Mouse (Mus musculus) MEL (cell line): ENCODE measurements around the gene Mrrf. TPM values are rescaled to one million over a fixed set of nuclear protein-coding genes. Genes with fewer than 3 reads are reported as not detected.

Experiments
- DNase-seq: peaks from one replicate; pipeline ENCODE4 v3.0.0; 2011; ENCODE audit warnings: low read depth, low spot score
- H3K27ac ChIP-seq: 2 replicates; pipeline ENCODE4 v1.5.1; 2012; ENCODE audit warnings: low read depth, mild to moderate bottlenecking, control low read depth, low read length, moderate library complexity; ENCODE audit not compliant: control insufficient read depth
- H3K27me3 ChIP-seq, 2 experiments: fragments of 150-350 bp in 1 of 2; sonication (generic) in 1 of 2; 2 replicates each; pipeline ENCODE4 v1.6.1; 2012; ENCODE audit warnings: low read length in 2 of 2, mild to moderate bottlenecking in 2 of 2, improper control_type of control experiment in 1 of 2, moderate library complexity in 1 of 2; ENCODE audit not compliant: insufficient read depth in 2 of 2, control insufficient read depth in 1 of 2
- H3K36me3 ChIP-seq, 2 experiments: 2 replicates each; pipeline ENCODE4 v1.6.1; 2012 to 2014; ENCODE audit warnings: low read length in 2 of 2, improper control_type of control experiment in 1 of 2, inconsistent platforms in 1 of 2, mild to moderate bottlenecking in 1 of 2; ENCODE audit not compliant: insufficient read depth in 2 of 2, control insufficient read depth in 1 of 2
- H3K4me1 ChIP-seq, 2 experiments: fragments of 150-350 bp in 1 of 2; sonication (generic) in 1 of 2; 2 replicates each; pipeline ENCODE4 v1.6.1; 2012; ENCODE audit warnings: low read length in 2 of 2, improper control_type of control experiment in 1 of 2, mild to moderate bottlenecking in 1 of 2; ENCODE audit not compliant: insufficient read depth in 2 of 2, control insufficient read depth in 1 of 2
- H3K4me3 ChIP-seq, 2 experiments: fragments of 150-350 bp in 1 of 2; sonication (generic) in 1 of 2; 2 replicates each; pipeline ENCODE4 v1.5.1; 2012; ENCODE audit warnings: low read depth in 2 of 2, low read length in 2 of 2, mild to moderate bottlenecking in 2 of 2, moderate library complexity in 2 of 2, control low read depth in 1 of 2, improper control_type of control experiment in 1 of 2; ENCODE audit not compliant: control insufficient read depth in 1 of 2, insufficient read depth in 1 of 2
- H3K79me2 ChIP-seq: 2 replicates; pipeline ENCODE4 v1.6.1; 2012; ENCODE audit warnings: mild to moderate bottlenecking, low read length, moderate library complexity; ENCODE audit not compliant: control insufficient read depth, poor library complexity, insufficient read depth
- H3K9ac ChIP-seq: 2 replicates; pipeline ENCODE4 v1.6.1; 2012; ENCODE audit warnings: low read depth, mild to moderate bottlenecking, control low read depth, low read length, moderate library complexity; ENCODE audit not compliant: control insufficient read depth, poor library complexity, severe bottlenecking
- H3K9me3 ChIP-seq: fragments of 150-350 bp; sonication (generic); replicated peaks from 2 replicates; pipeline ENCODE4 v1.6.1; 2012; ENCODE audit warnings: mild to moderate bottlenecking, low read length, improper control_type of control experiment, moderate library complexity; ENCODE audit not compliant: insufficient read depth
- CHD1 ChIP-seq: IDR thresholded peaks from 2 replicates; pipeline ENCODE4 v1.6.1; 2012; ENCODE audit warnings: low read depth, mild to moderate bottlenecking, inconsistent platforms, low read length, improper control_type of control experiment
- ETS1 ChIP-seq: IDR thresholded peaks from 2 replicates; pipeline ENCODE4 v1.6.1; 2012; ENCODE audit warnings: low read depth, mild to moderate bottlenecking, inconsistent platforms, low read length, improper control_type of control experiment, moderate library complexity
- GABPA ChIP-seq: IDR thresholded peaks from 2 replicates; pipeline ENCODE4 v1.6.1; 2012; ENCODE audit warnings: low read depth, mild to moderate bottlenecking, inconsistent platforms, low read length, improper control_type of control experiment, moderate library complexity
- GATA1 ChIP-seq: IDR thresholded peaks from 2 replicates; pipeline ENCODE4 v1.6.1; 2011; ENCODE audit warnings: low read depth, low read length, improper control_type of control experiment
- HCFC1 ChIP-seq: IDR thresholded peaks from 2 replicates; pipeline ENCODE4 v1.6.1; 2012; ENCODE audit warnings: low read depth, mild to moderate bottlenecking, inconsistent platforms, low read length, improper control_type of control experiment, moderate library complexity
- KAT2A ChIP-seq: conservative IDR thresholded peaks from 2 replicates; pipeline ENCODE4 v1.6.1; 2012; ENCODE audit warnings: low read depth, low read length, improper control_type of control experiment, inconsistent platforms
- MXI1 ChIP-seq: IDR thresholded peaks from 2 replicates; pipeline ENCODE4 v1.6.1; 2011; ENCODE audit warnings: mild to moderate bottlenecking, low read depth, low read length, improper control_type of control experiment
- POLR2A ChIP-seq, 2 experiments: IDR thresholded peaks; 2 replicates each; pipeline ENCODE4 v1.6.1; 2011 to 2012; ENCODE audit warnings: low read length in 2 of 2, mild to moderate bottlenecking in 2 of 2, control low read depth in 1 of 2, improper control_type of control experiment in 1 of 2, low read depth in 1 of 2, moderate library complexity in 1 of 2; ENCODE audit not compliant: control insufficient read depth in 1 of 2, insufficient read depth in 1 of 2, poor library complexity in 1 of 2
- POLR2AphosphoS2 ChIP-seq: IDR thresholded peaks from 2 replicates; pipeline ENCODE4 v1.6.1; 2011; ENCODE audit warnings: low read length, improper control_type of control experiment
- POLR2AphosphoS5 ChIP-seq: IDR thresholded peaks from 2 replicates; pipeline ENCODE4 v1.6.1; 2012; ENCODE audit warnings: low read depth, borderline replicate concordance, mild to moderate bottlenecking, inconsistent platforms, low read length, moderate library complexity, mixed read lengths
- RCOR1 ChIP-seq: IDR thresholded peaks from 2 replicates; pipeline ENCODE4 v1.6.1; 2012; ENCODE audit warnings: low read depth, mild to moderate bottlenecking, inconsistent platforms, low read length, improper control_type of control experiment
- SMC3 ChIP-seq: IDR thresholded peaks from 2 replicates; pipeline ENCODE4 v1.6.1; 2011; ENCODE audit warnings: low read depth, low read length, improper control_type of control experiment
- TCF12 ChIP-seq: IDR thresholded peaks from 2 replicates; pipeline ENCODE4 v1.6.1; 2014; ENCODE audit warnings: low read depth, mild to moderate bottlenecking, inconsistent platforms, low read length, improper control_type of control experiment, moderate library complexity
- UBTF ChIP-seq: IDR thresholded peaks from 2 replicates; pipeline ENCODE4 v1.6.1; 2012; ENCODE audit warnings: low read depth, mild to moderate bottlenecking, inconsistent platforms, low read length, improper control_type of control experiment, moderate library complexity, borderline replicate concordance; ENCODE audit not compliant: insufficient read depth
- ZC3H11A ChIP-seq: IDR thresholded peaks from 2 replicates; pipeline ENCODE4 v1.6.1; 2012; ENCODE audit warnings: low read depth, mild to moderate bottlenecking, inconsistent platforms, low read length, improper control_type of control experiment
- ZKSCAN1 ChIP-seq: IDR thresholded peaks from 2 replicates; pipeline ENCODE4 v1.6.1; 2012; ENCODE audit warnings: low read depth, mild to moderate bottlenecking, inconsistent platforms, low read length, improper control_type of control experiment, moderate library complexity
- ZNF384 ChIP-seq: IDR thresholded peaks from 2 replicates; pipeline ENCODE4 v1.6.1; 2012; ENCODE audit warnings: low read depth, mild to moderate bottlenecking, inconsistent platforms, low read length, improper control_type of control experiment
- polyA plus RNA-seq, 2 experiments: library from polyadenylated mRNA; stranded (reverse) in 1 of 2; unstranded in 1 of 2; fragments of >175 nt in 1 of 2; fragments of >200 nt in 1 of 2; gene quantifications; 2 replicates each; pipeline versions ENCODE4 v1.2.1 to v1.2.4; 2012; ENCODE audit warnings: low replicate concordance in 2 of 2, low read depth in 1 of 2; ENCODE audit not compliant: insufficient read length in 2 of 2, insufficient read depth in 1 of 2, missing spikeins in 1 of 2
- total RNA-seq: library from RNA; depleted of rRNA; stranded (reverse); fragments of 300-350 nt; gene quantifications from 2 replicates; pipeline ENCODE4 v1.2.3, GENCODE M21; 2012

Gene Mrrf
- total and polyA plus RNA-seq, 3 experiments, result 28.0 to 31.2 TPM; not detected in 1

DNA sequence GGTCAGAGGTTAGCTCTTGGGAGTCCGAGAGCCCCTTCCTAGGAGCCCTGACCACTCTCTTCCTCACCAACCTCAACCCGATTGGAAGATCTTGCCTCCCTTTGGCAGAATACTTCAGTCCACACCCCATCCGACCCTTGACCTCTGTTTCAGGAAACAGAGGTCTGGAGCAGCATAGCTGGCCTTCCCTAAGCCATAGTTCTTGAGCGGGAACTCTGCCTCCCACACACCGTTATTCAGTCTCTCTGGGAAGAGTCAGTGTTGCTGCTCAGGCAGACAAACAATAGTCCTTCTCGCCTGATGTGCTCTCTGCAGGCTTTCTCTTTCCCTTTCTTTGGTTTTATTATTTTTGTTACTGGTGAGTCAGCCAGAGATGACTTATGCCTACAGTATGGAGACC is 36.5 kb upstream of the Mrrf start:
- no peaks in the 10 kb centered on the region for H3K36me3 ChIP-seq
- no peaks in the 10 kb centered on the region for H3K9me3 ChIP-seq
- H3K27ac ChIP-seq, result no peak overlapping the region
- no peak overlapping the region for H3K4me3 ChIP-seq
- no peak for TF ChIP-seq ZC3H11A
- TF ChIP-seq POLR2AphosphoS5, result no peak
- TF ChIP-seq MXI1, result no peak
- no peak for TF ChIP-seq HCFC1
- TF ChIP-seq KAT2A, result no peak
- no peak for TF ChIP-seq GATA1
- TF ChIP-seq GABPA, result no peak
- TF ChIP-seq UBTF, result no peak
- DNase-seq, result no peak
- H3K4me1 ChIP-seq, result no peaks in the 10 kb centered on the region
- peaks cover 0 to 4% of the 10 kb centered on the region in 2 experiments; a peak in 3 of 4 replicates for H3K27me3 ChIP-seq
- no peak overlapping the region for H3K9ac ChIP-seq
- H3K79me2 ChIP-seq, result no peaks in the 10 kb centered on the region

GRCm38 (mm10) chr2:36101866-36102558 is 34.2 kb upstream of the Mrrf start:
- H3K27ac ChIP-seq, result no peak overlapping the region
- H3K9me3 ChIP-seq, result no peaks in the 10 kb centered on the region
- TF ChIP-seq CHD1 (no peak), TCF12 (no peak), POLR2A (IDR thresholded peaks at IDR 0.05; ENCODE audit: control insufficient read depth in 1 of 2, insufficient read depth in 1 of 2, low read depth in 1 of 2, low read length in 2 of 2, poor library complexity in 1 of 2) (no peak), POLR2AphosphoS5 (no peak), HCFC1 (no peak), RCOR1 (no peak), ZKSCAN1 (no peak), POLR2AphosphoS2 (no peak), SMC3 (no peak), UBTF (no peak), ETS1 (no peak), ZNF384 (no peak)
- H3K79me2 ChIP-seq, result no peaks in the 10 kb centered on the region
- no peak overlapping the region for H3K9ac ChIP-seq
- no peak for DNase-seq
- H3K4me3 ChIP-seq, result no peak overlapping the region
- no peaks in the 10 kb centered on the region for H3K4me1 ChIP-seq
- no peaks in the 10 kb centered on the region for H3K36me3 ChIP-seq
- peaks cover 0 to 3% of the 10 kb centered on the region in 2 experiments; a peak in 3 of 4 replicates for H3K27me3 ChIP-seq
